Mouse (Mus musculus) limb, embryonic 15.5 days (tissue): ENCODE measurements around the gene Ipcef1. TPM values are rescaled to one million over a fixed set of nuclear protein-coding genes. Genes with fewer than 3 reads are reported as not detected.
"Not testable (repeated sequence)": the region's sequence is repeated elsewhere in the genome, so short reads cannot be mapped to it uniquely, and the experiment has no call there.

Experiments
- ATAC-seq: fragments of 200-750 bp; cut with Nextera tagmentation; 2 replicates; pipeline ENCODE4 v1.8.0; 2017; ENCODE audit warnings: low read depth, moderate TSS enrichment; ENCODE audit not compliant: insufficient number of reproducible peaks, low FRiP score, low TSS enrichment
- H3K27ac ChIP-seq: fragments of 300-500 bp; sonication (generic); 2 replicates; pipeline ENCODE4 v1.5.1; 2015; ENCODE audit warnings: moderate library complexity, mild to moderate bottlenecking, inconsistent platforms
- H3K27me3 ChIP-seq: fragments of 300-500 bp; sonication (generic); 2 replicates; pipeline ENCODE4 v1.6.1; 2015; ENCODE audit warnings: inconsistent platforms
- H3K36me3 ChIP-seq: fragments of 300-500 bp; sonication (generic); 2 replicates; pipeline ENCODE4 v1.6.1; 2015; ENCODE audit warnings: inconsistent platforms
- H3K4me1 ChIP-seq: fragments of 300-500 bp; sonication (generic); 2 replicates; pipeline ENCODE4 v1.6.1; 2015; ENCODE audit warnings: inconsistent platforms
- H3K4me2 ChIP-seq: fragments of 300-500 bp; sonication (generic); 2 replicates; pipeline ENCODE4 v1.6.1; 2015; ENCODE audit warnings: mild to moderate bottlenecking, inconsistent platforms
- H3K4me3 ChIP-seq: fragments of 300-500 bp; sonication (generic); 2 replicates; pipeline ENCODE4 v1.5.1; 2015; ENCODE audit warnings: mild to moderate bottlenecking, inconsistent platforms
- H3K9ac ChIP-seq: fragments of 300-500 bp; sonication (generic); 2 replicates; pipeline ENCODE4 v1.6.1; 2015; ENCODE audit warnings: inconsistent platforms
- H3K9me3 ChIP-seq: fragments of 300-500 bp; sonication (generic); 2 replicates; pipeline ENCODE4 v1.6.1; 2016; ENCODE audit warnings: inconsistent platforms
- WGBS: fragments of 180-500 bp; shearing (Covaris S2); methylation state at CpG from one replicate; pipeline ENCODE4 v1.1.7; 2015; 5-methylcytosine and 5-hydroxymethylcytosine counted together
- polyA plus RNA-seq: library from polyadenylated mRNA; unstranded; fragments of >200 nt; fragmentation: Nextera tagmentation; extraction: Ambion mirVana; gene quantifications from 2 replicates; pipeline ENCODE4 v1.2.1, GENCODE M21; 2015

The Ipcef1 gene
- polyA plus RNA-seq, 1 experiment from 2014 or later, result 0.14 TPM

DNA sequence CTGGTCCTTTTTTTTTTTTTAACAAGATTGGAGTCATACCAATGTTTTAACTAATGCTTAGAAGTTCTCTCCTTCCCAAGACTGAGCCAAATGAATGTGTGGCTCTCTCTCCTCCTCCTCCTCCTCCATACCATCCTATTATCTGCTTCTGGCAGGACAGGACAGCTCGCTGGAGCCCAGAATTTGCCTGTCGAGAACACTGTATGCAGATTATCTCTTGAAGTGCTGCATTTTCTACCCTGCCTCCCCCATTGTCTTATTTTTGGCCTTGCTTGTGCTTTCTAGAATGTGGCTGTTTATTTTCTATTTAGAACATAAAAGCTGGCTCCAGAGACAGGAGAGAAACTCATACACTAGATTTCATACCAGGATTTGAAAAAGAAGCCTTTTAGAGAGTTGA lies 142.5 kb downstream of the Ipcef1 start:
- Histone ChIP-seq H3K36me3 (no peaks in the 10 kb centered on the region), H3K9me3 (no peaks in the 10 kb centered on the region), H3K27me3 (no peaks in the 10 kb centered on the region), H3K27ac (no peak overlapping the region), H3K4me2 (no peak overlapping the region), H3K4me1 (no peaks in the 10 kb centered on the region), H3K4me3 (no peak overlapping the region), H3K9ac (no peak overlapping the region)
- no peak for ATAC-seq
- WGBS, result 66% methylated on average over 2 of the region's 2 CpGs

DNA sequence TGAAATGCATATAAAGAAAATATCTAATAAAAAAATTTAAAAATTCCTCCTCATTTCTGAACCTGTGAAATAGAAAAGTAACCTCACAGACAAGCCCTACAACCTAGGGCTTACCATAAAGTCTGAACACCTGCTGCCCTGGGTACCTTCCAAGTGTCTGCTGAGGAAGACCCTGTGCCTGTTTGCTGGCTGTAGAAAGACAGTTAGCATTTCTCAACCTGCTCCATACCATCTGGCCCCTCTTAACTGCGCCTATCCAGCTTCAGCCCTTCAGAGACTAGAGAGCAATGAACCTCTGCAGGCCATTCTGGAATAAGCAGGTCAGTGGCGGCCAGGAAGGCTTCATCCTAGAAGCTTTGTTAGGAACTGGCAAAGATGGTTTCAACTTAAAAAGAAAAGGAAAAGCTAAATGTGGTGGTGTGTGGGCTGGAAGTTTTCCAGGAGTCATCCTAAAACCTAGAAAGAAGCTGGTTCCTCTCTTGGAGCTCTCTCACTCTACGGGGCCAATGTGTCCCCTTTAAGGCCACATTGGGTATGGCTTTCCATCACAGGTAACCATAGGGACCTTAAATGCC lies 150.4 kb downstream of the Ipcef1 start:
- H3K27ac ChIP-seq, result no peak overlapping the region
- no peak overlapping the region for H3K9ac ChIP-seq
- H3K36me3 ChIP-seq, result no peaks in the 10 kb centered on the region
- 85% methylated on average over 3 of the region's 3 CpGs for WGBS
- H3K4me3 ChIP-seq, result no peak overlapping the region
- no peaks in the 10 kb centered on the region for H3K9me3 ChIP-seq
- no peak overlapping the region for H3K4me2 ChIP-seq
- no peaks in the 10 kb centered on the region for H3K27me3 ChIP-seq
- ATAC-seq, result no peak
- no peaks in the 10 kb centered on the region for H3K4me1 ChIP-seq

DNA sequence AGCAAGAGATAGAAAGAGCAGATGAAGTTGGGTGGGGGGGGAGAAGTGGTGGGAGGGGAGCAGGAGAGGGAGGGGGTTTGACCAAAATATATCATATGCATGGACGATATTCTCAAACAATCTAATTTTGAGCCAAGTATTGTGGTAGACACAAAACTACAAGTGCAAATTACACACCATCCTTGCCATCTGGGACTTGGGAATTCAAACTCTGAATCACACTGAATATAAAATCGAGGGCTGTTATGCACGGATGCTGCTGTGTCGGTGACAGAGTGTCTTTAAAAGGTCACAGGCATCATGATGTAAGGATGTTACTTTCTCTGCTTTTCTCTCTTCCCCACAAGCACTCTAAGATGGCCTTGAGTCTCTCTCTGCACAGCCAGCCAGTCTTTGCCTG lies 152.2 kb downstream of the Ipcef1 start:
- 88% methylated on average over 4 of the region's 4 CpGs for WGBS

DNA sequence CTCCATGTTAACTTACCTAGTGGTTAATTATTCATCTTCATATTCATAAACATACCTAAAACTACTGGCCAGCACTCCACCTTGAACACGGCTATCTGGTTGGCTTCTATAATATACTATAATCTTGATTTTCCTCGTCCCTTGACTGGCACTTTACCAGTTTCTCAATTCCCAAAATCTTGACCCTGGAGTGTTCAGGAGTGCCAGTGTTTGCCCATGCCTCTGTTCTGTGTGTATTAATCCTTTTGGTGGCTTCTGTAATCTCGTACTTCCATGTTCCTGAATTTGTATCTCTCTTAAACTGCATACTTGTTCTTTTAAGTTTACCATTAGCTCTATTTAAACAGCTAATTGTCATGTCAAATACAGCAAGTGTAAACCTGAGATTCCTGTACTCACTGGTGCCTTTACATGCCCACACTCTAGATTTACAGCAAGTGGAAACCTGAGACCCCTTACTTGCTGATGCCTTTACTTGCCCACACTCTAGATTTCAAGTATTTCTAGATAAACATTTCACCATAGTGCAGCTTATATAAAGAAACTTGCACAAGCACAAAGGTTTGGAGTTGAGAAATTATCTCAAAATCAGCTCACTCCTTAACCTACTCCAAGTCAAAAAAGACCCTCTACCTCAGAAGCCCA lies 155.5 kb downstream of the Ipcef1 start:
- Histone ChIP-seq H3K36me3 (no peaks in the 10 kb centered on the region), H3K27me3 (no peaks in the 10 kb centered on the region), H3K4me3 (no peak overlapping the region), H3K4me1 (no peaks in the 10 kb centered on the region), H3K9me3 (no peaks in the 10 kb centered on the region), H3K27ac (no peak overlapping the region), H3K9ac (no peak overlapping the region), H3K4me2 (no peak overlapping the region)
- ATAC-seq, result no peak
- WGBS, result 74% methylated on average over 3 of the region's 3 CpGs

More for the DNA sequence above, 152.2 kb downstream of the Ipcef1 start:
- Histone ChIP-seq H3K27me3 (no peaks in the 10 kb centered on the region), H3K4me3 (no peak overlapping the region), H3K4me1 (no peaks in the 10 kb centered on the region), H3K36me3 (no peaks in the 10 kb centered on the region), H3K27ac (no peak overlapping the region), H3K9me3 (no peaks in the 10 kb centered on the region), H3K4me2 (no peak overlapping the region), H3K9ac (no peak overlapping the region)
- ATAC-seq, result no peak

DNA sequence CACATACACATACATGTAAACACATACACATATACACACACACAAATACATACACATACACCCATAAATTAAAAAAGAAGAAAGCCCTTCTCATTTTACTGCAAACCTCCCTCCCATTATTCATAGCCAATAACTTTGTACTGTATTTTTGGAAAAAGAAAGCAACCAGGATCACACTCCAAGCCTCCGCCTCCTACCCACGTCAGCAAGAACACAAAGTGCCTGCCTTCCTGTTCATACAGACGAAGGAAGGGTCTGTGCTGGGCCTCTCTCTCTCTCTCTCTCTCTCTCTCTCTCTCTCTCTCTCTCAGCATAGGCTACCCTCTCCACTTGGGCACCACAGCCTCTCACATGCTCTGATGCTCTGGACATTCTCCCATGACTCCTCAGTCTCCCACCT lies 156.5 kb downstream of the Ipcef1 start:
- no peak overlapping the region for H3K4me3 ChIP-seq
- no peaks in the 10 kb centered on the region for H3K9me3 ChIP-seq
- no peaks in the 10 kb centered on the region for H3K36me3 ChIP-seq
- no peak for ATAC-seq
- 68% methylated on average over 3 of the region's 3 CpGs for WGBS
- no peaks in the 10 kb centered on the region for H3K4me1 ChIP-seq
- H3K27me3 ChIP-seq, result no peaks in the 10 kb centered on the region
- H3K27ac ChIP-seq, result no peak overlapping the region
- H3K4me2 ChIP-seq, result no peak overlapping the region
- no peak overlapping the region for H3K9ac ChIP-seq

DNA sequence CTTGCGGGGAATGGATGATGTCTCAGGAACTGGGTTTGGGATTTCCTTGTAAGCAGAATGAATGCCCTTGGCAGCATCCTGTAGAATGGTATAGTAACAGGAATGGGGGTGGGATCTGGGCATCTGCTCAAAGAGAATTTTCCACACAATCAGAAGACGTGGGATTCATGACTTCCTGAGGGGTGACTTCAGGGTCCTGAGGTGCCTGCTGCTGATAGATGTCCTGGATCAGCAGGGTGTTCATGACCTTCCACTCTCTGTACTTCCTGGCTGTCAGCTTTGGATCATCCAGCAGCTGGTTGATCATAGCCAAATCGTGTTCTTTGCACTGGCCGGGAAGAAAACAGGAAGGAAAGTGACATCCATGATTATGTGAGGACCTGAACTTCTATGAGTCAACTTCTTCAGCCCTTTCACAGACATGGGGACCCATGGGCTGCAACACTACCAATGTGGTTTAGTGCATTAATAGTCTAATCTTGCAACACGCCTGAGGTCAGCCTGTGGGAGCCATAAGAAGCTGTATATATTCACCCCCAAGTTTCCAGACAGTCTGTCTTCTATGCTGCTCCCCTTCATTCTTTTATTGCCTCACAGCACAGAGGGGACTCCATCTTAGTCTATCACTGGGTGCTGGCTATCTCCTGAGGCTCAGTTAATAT lies 161.8 kb downstream of the Ipcef1 start:
- 72% methylated on average over 5 of the region's 5 CpGs for WGBS
- Histone ChIP-seq H3K36me3 (no peaks in the 10 kb centered on the region), H3K4me2 (no peak overlapping the region), H3K4me3 (no peak overlapping the region), H3K4me1 (peaks cover 4% of the 10 kb centered on the region), H3K27me3 (no peaks in the 10 kb centered on the region), H3K27ac (no peak overlapping the region), H3K9me3 (no peaks in the 10 kb centered on the region), H3K9ac (no peak overlapping the region)
- no peak for ATAC-seq

DNA sequence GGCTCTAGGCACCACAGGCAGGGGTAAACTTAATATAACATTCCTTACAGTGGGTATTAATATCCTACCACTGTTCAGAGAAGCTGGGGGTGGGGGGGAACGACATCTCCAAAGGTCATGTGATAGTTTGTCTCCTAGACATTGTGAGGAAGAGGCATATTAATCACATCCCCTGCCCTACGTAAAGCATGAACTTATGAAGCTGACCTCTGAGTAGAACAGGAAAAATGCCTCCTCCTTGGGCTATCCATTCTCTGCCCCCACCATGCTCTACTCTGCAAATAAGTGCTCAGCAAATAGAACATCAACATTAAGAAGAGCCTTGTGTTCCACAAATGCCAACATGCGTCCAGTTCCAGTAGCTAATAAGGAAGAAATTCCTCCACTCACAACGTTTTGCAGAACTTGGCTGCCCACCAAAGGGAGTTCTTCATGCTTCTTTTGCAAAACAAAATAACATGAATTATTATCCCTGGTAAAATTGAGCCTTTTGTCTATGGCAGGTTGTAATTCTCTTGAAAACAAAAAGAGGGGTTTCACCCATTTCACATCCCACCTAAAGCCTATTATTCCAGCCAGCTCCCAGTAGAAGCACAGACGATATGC lies 162.5 kb downstream of the Ipcef1 start:
- Histone ChIP-seq H3K27me3 (no peaks in the 10 kb centered on the region), H3K4me2 (no peak overlapping the region), H3K9ac (no peak overlapping the region), H3K9me3 (no peaks in the 10 kb centered on the region), H3K36me3 (no peaks in the 10 kb centered on the region), H3K4me1 (peaks cover 4% of the 10 kb centered on the region), H3K4me3 (no peak overlapping the region), H3K27ac (no peak overlapping the region)
- 51% methylated on average over 5 of the region's 5 CpGs for WGBS
- ATAC-seq, result no peak

DNA sequence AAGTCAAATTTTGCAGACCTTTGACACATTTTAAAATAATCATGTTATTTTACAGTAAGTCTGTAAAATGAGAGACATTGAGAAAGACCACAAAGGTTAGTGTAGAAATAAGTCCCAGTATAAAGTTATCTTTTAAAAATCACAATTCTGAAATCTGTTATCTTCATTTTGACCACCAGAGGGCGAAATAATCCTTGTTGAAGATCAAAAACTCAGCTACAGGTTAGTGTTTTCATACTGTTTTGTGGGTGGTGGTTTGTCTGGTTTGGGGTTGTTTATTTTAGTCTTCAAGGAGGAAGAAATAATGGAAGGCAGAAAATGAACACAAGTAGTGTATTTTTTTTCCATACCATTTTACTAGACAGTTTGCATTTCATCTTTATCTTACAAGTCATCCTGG lies 166.8 kb downstream of the Ipcef1 start:
- 0% methylated on average over 1 of the region's 1 CpGs for WGBS
- H3K4me3 ChIP-seq, result no peak overlapping the region
- no peak overlapping the region for H3K27ac ChIP-seq
- ATAC-seq, result no peak
- H3K4me1 ChIP-seq, result peaks cover 4% of the 10 kb centered on the region
- H3K36me3 ChIP-seq, result no peaks in the 10 kb centered on the region
- no peaks in the 10 kb centered on the region for H3K9me3 ChIP-seq
- no peaks in the 10 kb centered on the region for H3K27me3 ChIP-seq
- H3K4me2 ChIP-seq, result no peak overlapping the region
- H3K9ac ChIP-seq, result no peak overlapping the region

DNA sequence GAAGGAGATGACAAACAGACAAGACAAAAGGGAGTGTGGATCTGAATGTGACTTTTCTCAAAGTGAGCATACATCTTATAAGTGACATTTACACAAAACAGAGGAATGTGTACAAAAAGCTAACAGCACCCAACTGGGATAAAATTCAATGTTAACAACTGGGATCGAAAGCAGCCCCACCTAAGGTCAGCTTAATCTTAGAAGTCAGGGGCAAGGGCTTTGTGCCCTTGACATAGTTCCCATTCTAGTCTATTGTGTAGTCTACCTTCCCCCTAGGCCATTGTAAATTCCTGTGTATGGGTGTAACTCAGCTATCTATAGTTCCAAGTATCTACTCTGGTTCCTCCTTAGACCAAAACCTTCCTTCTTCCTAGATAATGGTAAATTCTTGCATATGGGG lies 170.2 kb downstream of the Ipcef1 start:
- not testable (repeated sequence) for H3K9ac ChIP-seq, ATAC-seq, H3K4me3 ChIP-seq, H3K9me3 ChIP-seq, H3K36me3 ChIP-seq, H3K27me3 ChIP-seq, H3K27ac ChIP-seq, H3K4me1 ChIP-seq, H3K4me2 ChIP-seq
- 94% methylated on average over 1 of the region's 1 CpGs for WGBS

DNA sequence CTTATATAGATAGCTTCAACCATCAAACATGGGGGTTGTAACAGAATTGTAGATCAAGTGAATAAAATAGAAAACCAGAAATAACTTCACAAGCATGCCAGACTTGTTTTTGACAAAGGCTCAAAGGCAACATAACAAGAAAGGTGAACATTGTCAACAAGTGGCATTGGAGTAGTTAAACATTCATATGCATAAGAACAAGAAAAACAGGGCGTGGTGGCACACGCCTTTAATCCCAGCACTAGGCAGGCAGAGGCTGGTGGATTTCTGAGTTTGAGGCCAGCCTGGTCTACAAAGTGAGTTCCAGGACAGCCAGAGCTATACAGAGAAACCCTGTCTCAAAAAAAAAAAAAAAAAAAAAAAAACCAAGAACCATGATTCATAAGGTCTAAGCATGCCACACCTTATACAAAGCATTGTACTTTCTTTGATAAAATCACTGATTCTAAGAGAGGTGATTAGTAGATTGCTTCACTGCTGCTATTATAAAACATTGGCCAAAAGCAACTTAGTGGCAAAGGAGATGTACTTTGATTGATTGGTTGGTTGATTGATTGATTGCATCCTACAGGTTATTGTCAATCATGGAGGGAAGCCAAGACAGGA lies 173.9 kb downstream of the Ipcef1 start:
- Histone ChIP-seq H3K4me1 (no peaks in the 10 kb centered on the region), H3K9ac (no peak overlapping the region), H3K36me3 (no peaks in the 10 kb centered on the region), H3K27me3 (no peaks in the 10 kb centered on the region), H3K4me3 (no peak overlapping the region), H3K4me2 (no peak overlapping the region), H3K9me3 (no peaks in the 10 kb centered on the region), H3K27ac (no peak overlapping the region)
- no peak for ATAC-seq
- WGBS, result 94% methylated on average over 2 of the region's 2 CpGs

DNA sequence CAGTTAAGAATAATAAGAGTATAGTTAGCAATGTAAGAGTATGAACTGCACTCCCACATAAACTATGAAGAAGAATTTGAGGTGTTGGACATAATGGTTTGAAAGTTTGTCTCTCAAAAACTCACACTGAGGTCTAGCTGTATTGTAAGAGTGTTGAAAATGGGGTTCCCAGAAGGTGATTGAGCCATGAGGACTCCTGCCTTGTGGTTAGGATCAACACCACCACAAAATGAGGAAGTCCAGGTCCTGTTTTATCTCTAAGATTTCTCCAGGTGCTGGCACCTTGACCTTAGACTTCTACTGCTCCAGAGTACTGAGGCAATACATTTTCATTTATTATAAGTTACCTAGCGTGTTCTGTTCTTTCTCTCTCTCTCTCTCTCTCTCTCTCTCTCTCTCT lies 178.4 kb downstream of the Ipcef1 start:
- no peaks in the 10 kb centered on the region for H3K4me1 ChIP-seq
- no peak overlapping the region for H3K4me2 ChIP-seq
- ATAC-seq, result no peak
- no peaks in the 10 kb centered on the region for H3K27me3 ChIP-seq
- no peak overlapping the region for H3K9ac ChIP-seq
- H3K4me3 ChIP-seq, result no peak overlapping the region
- no peaks in the 10 kb centered on the region for H3K9me3 ChIP-seq
- 75% methylated on average over 1 of the region's 1 CpGs for WGBS
- no peaks in the 10 kb centered on the region for H3K36me3 ChIP-seq
- no peak overlapping the region for H3K27ac ChIP-seq
